Mouse (Mus musculus) forebrain, embryonic 15.5 days (tissue): ENCODE results near the gene Dbn1. TPM values are rescaled to one million over a fixed set of nuclear protein-coding genes. Genes with fewer than 3 reads are reported as not detected.

Experiments used
- ATAC-seq: fragments of 200-750 bp; cut with Nextera tagmentation; replicated peaks from 2 replicates; pipeline ENCODE4 v1.8.0; 2017; ENCODE audit warnings: mild to moderate bottlenecking, moderate TSS enrichment, moderate library complexity
- H3K27ac ChIP-seq: fragments of 300-500 bp; sonication (generic); replicated peaks from 2 replicates; pipeline ENCODE4 v1.5.1; 2015; ENCODE audit warnings: mild to moderate bottlenecking, inconsistent platforms
- H3K27me3 ChIP-seq: fragments of 300-500 bp; sonication (generic); 2 replicates; pipeline ENCODE4 v1.6.1; 2015; ENCODE audit warnings: inconsistent platforms
- H3K36me3 ChIP-seq: fragments of 300-500 bp; sonication (generic); 2 replicates; pipeline ENCODE4 v1.6.1; 2015; ENCODE audit warnings: mild to moderate bottlenecking, inconsistent platforms
- H3K4me1 ChIP-seq: fragments of 300-500 bp; sonication (generic); 2 replicates; pipeline ENCODE4 v1.6.1; 2015; ENCODE audit warnings: inconsistent platforms
- H3K4me2 ChIP-seq: fragments of 300-500 bp; sonication (generic); replicated peaks from 2 replicates; pipeline ENCODE4 v1.6.1; 2015; ENCODE audit warnings: mild to moderate bottlenecking, inconsistent platforms
- H3K4me3 ChIP-seq: fragments of 300-500 bp; sonication (generic); 2 replicates; pipeline ENCODE4 v1.5.1; 2015; ENCODE audit warnings: mild to moderate bottlenecking, inconsistent platforms
- H3K9ac ChIP-seq: fragments of 300-500 bp; sonication (generic); replicated peaks from 2 replicates; pipeline ENCODE4 v1.6.1; 2015; ENCODE audit warnings: mild to moderate bottlenecking, inconsistent platforms
- H3K9me3 ChIP-seq: fragments of 300-500 bp; sonication (generic); 2 replicates; pipeline ENCODE4 v1.6.1; 2016; ENCODE audit warnings: inconsistent platforms
- WGBS: fragments of 180-500 bp; shearing (Covaris S2); methylation state at CpG from one replicate; pipeline ENCODE4 v1.1.7; 2015; ENCODE audit warnings: mixed read lengths; 5-methylcytosine and 5-hydroxymethylcytosine counted together
- polyA plus RNA-seq: library from polyadenylated mRNA; unstranded; fragments of >200 nt; fragmentation: Nextera tagmentation; extraction: Ambion mirVana; gene quantifications from 2 replicates; pipeline ENCODE4 v1.2.1, GENCODE M21; 2015

Gene Dbn1
- polyA plus RNA-seq, 1 experiment from 2014 or later = 732 TPM

DNA sequence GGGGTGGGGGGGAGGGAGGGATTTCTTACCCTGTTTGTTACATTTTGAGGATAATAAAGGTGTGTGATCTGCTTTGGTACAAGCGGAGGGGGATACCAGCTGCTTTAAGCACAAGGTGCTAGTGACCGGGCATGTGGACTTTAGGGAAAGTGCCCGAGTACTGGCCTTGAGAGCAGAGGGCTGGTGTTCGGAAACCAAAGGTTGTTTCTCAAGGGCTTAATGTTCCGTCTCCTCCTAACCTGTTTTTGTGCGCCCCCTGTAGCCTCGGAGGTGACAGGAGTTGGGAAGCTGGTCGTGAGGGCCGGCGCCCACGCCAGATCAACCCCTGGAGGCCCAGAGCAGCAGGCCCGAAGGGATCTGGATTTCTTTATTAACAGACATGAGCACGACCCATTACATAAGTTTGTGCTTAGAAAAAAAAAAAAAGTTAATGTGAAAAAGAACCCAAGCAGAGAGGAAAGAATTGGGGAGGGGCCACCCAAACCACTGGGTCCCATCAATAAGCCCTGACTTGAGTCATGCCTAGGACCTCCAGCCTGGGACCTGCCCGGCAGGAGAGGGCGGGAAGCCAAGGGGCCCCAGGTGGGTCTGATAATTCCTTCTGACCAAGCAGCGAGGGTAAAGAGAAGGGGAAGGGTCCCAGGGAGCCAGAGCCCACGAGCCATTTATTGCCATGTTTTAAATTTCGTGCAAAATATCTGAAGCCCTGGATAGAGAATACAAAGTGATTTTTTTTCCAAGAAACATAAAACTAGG is 14.7 kb downstream of the Dbn1 start:
- no peak for ATAC-seq
- WGBS = 22% methylated on average over 18 of the region's 18 CpGs
- Histone ChIP-seq H3K4me1 (peaks cover 80% of the 10 kb centered on the region), H3K27ac (peak overlapping the region; percentile 92), H3K9me3 (no peaks in the 10 kb centered on the region), H3K27me3 (no peaks in the 10 kb centered on the region), H3K36me3 (peaks cover 44% of the 10 kb centered on the region), H3K4me2 (peak overlapping the region; percentile 99), H3K9ac (peak overlapping the region; percentile 75), H3K4me3 (peak overlapping the region; percentile 54)

DNA sequence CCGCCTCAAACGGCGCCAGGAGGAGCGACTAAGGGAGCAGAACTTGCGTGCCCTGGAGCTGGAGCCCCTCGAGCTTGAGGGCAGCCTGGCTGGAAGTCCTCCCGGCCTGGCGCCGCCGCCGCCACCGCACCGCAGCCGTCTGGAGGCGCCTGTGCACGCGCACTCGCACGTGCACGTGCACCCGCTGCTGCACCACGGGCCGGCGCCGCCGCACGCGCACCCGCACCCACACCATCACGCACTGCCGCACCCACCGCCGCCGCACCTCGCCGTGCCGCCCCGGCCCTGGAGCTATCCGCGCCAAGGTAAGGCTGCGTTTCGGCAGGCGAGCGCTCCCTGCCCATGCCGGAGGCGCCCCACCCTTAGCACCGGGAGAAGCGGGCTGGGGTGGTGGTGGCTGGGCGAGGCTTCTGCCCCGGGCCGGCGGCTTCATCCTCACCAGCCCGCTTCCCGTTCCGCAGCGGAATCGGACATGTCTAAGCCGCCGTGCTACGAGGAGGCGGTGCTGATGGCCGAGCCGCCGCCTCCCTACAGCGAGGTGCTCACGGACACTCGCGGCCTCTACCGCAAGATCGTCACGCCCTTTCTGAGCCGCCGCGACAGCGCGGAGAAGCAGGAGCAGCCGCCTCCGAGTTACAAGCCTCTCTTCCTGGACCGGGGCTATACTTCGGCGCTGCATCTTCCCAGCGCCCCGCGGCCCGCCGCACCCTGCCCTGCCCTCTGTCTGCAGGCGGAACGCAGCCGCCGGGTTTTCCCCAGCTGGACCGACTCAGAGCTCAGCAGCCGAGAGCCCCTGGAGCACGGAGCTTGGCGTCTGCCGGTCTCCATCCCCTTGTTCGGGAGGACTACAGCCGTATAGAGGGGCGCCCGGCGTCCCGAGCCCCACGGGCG is 15.5 kb downstream of the Dbn1 start:
- ATAC-seq = peak; percentile 51
- peak overlapping the region; percentile 75 for H3K9ac ChIP-seq
- WGBS = under 1% methylated on average over 102 of the region's 103 CpGs
- peak overlapping the region; percentile 54 for H3K4me3 ChIP-seq
- no peaks in the 10 kb centered on the region for H3K27me3 ChIP-seq
- peaks cover 37% of the 10 kb centered on the region for H3K36me3 ChIP-seq
- H3K4me1 ChIP-seq = peaks cover 81% of the 10 kb centered on the region
- H3K9me3 ChIP-seq = no peaks in the 10 kb centered on the region
- H3K27ac ChIP-seq = peak overlapping the region; percentile 92
- H3K4me2 ChIP-seq = peak overlapping the region; percentile 99

- Histone ChIP-seq H3K36me3 (peaks cover 31% of the 10 kb centered on the region), H3K27me3 (no peaks in the 10 kb centered on the region), H3K9me3 (no peaks in the 10 kb centered on the region), H3K9ac (peak overlapping the region; percentile 75), H3K4me1 (peaks cover 85% of the 10 kb centered on the region), H3K27ac (peak overlapping the region; percentile 92), H3K4me3 (peak overlapping the region; percentile 54), H3K4me2 (peak overlapping the region; percentile 99)
- ATAC-seq = no peak
- under 1% methylated on average over 31 of the region's 31 CpGs for WGBS
Observed at GRCm38 (mm10) chr13:55471819-55472131, 16.1 kb downstream of the Dbn1 start.

- Histone ChIP-seq H3K36me3 (peaks cover 26% of the 10 kb centered on the region), H3K9ac (peak overlapping the region; percentile 75), H3K4me3 (peak overlapping the region; percentile 54), H3K4me1 (peaks cover 89% of the 10 kb centered on the region), H3K9me3 (no peaks in the 10 kb centered on the region), H3K4me2 (peak overlapping the region; percentile 99), H3K27ac (peak overlapping the region; percentile 92), H3K27me3 (no peaks in the 10 kb centered on the region)
- WGBS = under 1% methylated on average over 54 of the region's 54 CpGs
- ATAC-seq = peak; percentile 55
Observed at GRCm38 (mm10) chr13:55471156-55471818, 16.6 kb downstream of the Dbn1 start.

DNA sequence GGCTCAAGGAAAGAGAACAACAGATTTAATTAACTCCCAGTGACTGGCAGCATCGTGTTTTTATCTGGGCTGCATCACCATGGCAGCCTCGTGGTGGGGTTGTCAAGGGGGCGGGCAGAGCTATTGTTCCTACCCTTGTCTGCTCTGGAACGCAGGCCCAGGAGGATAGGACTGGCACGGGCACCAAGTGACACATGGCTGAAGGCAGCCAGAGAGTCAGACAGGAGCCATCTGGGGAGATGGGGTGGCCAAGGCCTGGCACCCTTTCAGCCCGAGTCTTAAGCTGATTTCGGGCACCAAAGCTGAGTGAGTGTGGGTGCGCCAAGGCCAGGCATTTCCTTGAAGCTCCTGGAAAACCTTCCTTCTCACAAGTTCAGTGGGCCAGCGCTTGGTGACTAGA is 17.5 kb downstream of the Dbn1 start:
- Histone ChIP-seq H3K27me3 (no peaks in the 10 kb centered on the region), H3K4me3 (no peak overlapping the region), H3K9me3 (no peaks in the 10 kb centered on the region), H3K9ac (peak overlapping the region; percentile 75), H3K36me3 (peaks cover 17% of the 10 kb centered on the region), H3K4me1 (peaks cover 93% of the 10 kb centered on the region), H3K27ac (peak overlapping the region; percentile 92), H3K4me2 (peak overlapping the region; percentile 99)
- 0 out of 2 replicates have a peak, but pooled peaks have one; percentile 19 for ATAC-seq
- 20% methylated on average over 9 of the region's 9 CpGs for WGBS

DNA sequence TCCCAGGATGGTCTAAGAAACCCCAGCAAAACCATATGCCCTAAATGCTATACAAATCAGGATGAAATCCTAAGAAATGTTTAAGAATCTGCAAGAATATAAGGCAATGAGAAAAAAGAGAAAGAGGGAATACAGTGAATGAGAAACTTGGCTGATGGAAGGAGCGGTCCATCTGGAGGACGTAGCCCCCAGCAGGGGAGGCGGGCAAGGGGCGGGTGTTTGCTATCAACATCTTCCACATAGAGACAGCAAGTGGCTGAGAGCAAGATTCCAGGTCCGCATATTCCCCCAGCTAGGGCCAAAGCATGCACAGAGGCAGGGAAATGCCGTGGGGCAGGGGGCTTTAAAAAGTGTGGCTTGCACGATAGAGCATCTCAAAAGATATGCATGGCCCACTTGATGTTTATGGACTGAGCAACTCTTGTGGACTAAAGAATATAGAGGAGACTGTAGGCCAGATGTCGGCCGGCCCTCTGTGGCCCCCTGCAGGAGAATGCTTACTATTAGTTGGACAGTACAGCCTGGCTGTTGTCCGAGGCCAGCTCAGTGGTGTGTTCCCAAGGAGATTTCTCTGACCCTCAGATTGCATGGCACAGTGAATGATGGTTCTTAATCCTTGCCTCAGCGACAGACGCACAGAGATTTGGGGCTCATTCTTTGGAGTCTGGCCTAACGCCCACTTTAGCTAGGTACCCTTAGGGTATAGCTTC is 18.9 kb downstream of the Dbn1 start:
- Histone ChIP-seq H3K9ac (no peak overlapping the region), H3K4me3 (no peak overlapping the region), H3K9me3 (no peaks in the 10 kb centered on the region), H3K4me2 (no peak overlapping the region), H3K27ac (peak overlapping the region; percentile 92), H3K36me3 (peaks cover 8% of the 10 kb centered on the region), H3K4me1 (peaks cover 89% of the 10 kb centered on the region), H3K27me3 (no peaks in the 10 kb centered on the region)
- 33% methylated on average over 13 of the region's 13 CpGs for WGBS
- no peak for ATAC-seq

DNA sequence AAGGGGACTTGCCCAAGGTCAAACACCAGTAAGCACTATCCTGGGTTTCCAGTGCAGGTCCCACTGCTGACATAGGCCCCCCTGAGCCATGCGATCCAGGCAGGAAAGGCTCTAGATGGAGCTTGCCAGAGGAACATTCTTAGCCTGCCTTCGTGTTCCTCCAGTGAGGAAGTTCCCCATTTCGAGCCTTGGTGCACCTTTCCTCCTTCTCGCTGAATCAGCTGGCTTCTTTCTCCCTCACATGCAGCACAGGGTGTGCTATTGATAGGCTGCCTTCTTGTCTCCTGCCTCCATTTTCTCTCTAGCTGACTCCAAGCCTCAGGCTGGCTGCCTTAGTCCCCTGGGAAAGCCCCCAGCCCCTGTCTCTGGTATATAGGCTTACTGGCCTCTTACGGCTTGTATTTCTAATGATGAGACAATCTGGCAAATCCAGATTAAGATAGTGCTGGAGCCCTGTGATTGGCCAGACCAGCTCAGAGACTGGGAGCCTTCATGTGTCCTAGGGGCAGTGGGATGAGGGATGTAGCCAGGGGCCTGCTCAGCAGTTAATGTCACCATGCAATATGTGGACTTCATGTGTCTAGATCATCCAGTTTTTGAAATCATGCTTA is 22.0 kb downstream of the Dbn1 start:
- Histone ChIP-seq H3K27me3 (no peaks in the 10 kb centered on the region), H3K9ac (peak overlapping the region; percentile 89), H3K27ac (peak overlapping the region; percentile 97), H3K4me1 (peaks cover 67% of the 10 kb centered on the region), H3K4me2 (peak overlapping the region; percentile 84), H3K9me3 (no peaks in the 10 kb centered on the region), H3K4me3 (peak overlapping the region; percentile 81), H3K36me3 (0 out of 2 replicates have a peak, but pooled peaks cover 2% of the 10 kb centered on the region)
- no peak for ATAC-seq
- 51% methylated on average over 5 of the region's 5 CpGs for WGBS

GRCm38 (mm10) chr13:55465184-55465583 is 22.7 kb downstream of the Dbn1 start:
- Histone ChIP-seq H3K4me1 (peaks cover 59% of the 10 kb centered on the region), H3K36me3 (peaks cover 3% of the 10 kb centered on the region; the same call in 1 of the 2 replicates), H3K9ac (peak overlapping the region; percentile 89), H3K4me2 (peak overlapping the region; percentile 84), H3K27me3 (no peaks in the 10 kb centered on the region), H3K4me3 (peak overlapping the region; percentile 81), H3K27ac (peak overlapping the region; percentile 97), H3K9me3 (no peaks in the 10 kb centered on the region)
- 3% methylated on average over 3 of the region's 3 CpGs for WGBS
- peak; percentile 14; the same call in 1 of the 2 replicates for ATAC-seq

DNA sequence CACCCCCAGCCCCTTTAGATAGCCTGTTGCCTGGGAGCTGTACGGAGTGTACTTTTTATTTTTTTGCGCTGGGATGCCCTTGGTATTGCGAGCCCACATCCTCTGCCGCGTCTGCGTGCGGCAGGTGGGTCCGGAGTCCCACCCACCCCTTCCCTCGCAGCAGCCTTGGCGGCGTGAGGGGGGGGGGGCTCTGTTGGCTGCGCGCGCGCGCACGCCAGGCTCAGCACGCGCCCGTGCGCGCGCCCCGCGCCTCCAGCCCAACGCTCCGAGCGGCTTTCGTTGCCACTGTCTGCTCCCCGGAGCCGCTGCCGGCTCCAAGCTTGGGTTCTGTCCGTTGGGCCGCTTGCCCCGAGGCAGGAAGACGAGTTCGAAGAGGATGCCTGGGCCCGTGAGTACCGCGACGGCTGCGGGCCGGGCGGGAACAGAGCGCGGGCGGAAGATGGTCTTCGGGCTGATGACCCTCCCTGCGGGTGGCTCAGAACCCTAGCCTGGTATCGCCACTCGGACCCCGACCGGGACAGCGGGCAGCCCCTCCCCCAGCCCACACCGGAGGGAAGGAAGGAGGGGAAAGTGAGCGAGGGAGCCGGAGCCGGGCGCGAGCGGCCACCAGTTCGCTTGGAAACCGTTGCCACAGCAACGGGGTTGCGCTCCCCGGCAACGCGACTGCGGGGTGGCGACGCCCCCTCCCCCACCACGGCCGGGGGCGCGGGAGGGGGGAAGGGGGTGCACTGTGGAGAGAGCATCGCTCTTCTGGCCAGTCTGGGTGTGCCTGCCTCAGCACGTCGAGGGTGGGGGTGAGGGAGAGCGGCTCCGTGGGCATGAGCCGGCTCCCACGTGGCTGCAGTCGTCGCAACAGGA is 23.7 kb downstream of the Dbn1 start, which contains the start of gene Prr7:
Prr7 (plus strand) TSS at position 241 of the 858 bp plus-strand sequence.
- ATAC-seq = peak; percentile 77
- H3K9ac ChIP-seq = peak within 1 kb of the TSS; percentile 89
- H3K27me3 ChIP-seq = no peaks in the 10 kb centered on the region
- H3K9me3 ChIP-seq = no peaks in the 10 kb centered on the region
- H3K36me3 ChIP-seq = peaks cover 13% of the 10 kb centered on the region
- under 1% methylated on average over 83 of the region's 84 CpGs for WGBS
- peak within 1 kb of the TSS; percentile 84 for H3K4me2 ChIP-seq
- peaks cover 50% of the 10 kb centered on the region for H3K4me1 ChIP-seq
- peak within 1 kb of the TSS; percentile 81 for H3K4me3 ChIP-seq
- peak within 1 kb of the TSS; percentile 97 for H3K27ac ChIP-seq

DNA sequence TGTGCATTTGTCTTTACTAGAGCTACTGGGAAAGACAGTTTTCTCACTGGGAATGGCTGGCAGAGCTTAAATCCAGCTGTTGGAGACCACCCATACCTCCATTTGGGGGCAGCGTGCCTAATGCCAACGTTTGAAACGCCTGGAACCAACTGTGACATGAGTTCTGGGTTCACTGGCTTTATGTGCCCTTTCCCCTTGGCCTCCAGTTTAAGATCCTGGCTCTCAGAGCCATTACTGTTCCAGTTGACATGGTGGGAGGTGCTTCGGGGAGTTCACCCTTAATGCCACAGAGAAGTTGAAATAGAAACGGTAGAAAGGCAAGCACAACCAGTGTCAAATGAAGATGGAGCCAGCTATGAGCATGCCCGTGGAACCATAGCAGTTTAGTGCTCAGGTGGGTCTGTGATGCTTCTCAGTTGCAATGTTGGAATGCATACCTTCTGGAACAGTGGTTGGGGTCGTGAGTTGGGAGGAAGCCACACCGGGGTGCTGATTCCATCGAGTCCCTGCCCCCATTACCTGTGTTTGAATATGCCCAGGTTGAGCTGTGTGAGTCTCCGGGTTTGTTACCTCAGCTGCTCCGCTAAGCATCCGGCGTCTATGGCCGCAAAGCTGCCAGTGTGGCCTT is 24.4 kb downstream of the Dbn1 start:
- H3K36me3 ChIP-seq = peaks cover 20% of the 10 kb centered on the region
- H3K9me3 ChIP-seq = no peaks in the 10 kb centered on the region
- no peaks in the 10 kb centered on the region for H3K27me3 ChIP-seq
- 8% methylated on average over 14 of the region's 14 CpGs for WGBS
- H3K4me2 ChIP-seq = peak overlapping the region; percentile 84
- H3K27ac ChIP-seq = peak overlapping the region; percentile 97
- peak overlapping the region; percentile 81 for H3K4me3 ChIP-seq
- peaks cover 42% of the 10 kb centered on the region for H3K4me1 ChIP-seq
- H3K9ac ChIP-seq = peak overlapping the region; percentile 89
- no peak; the same call in 1 of the 2 replicates for ATAC-seq
